ENCODE assay signal across 8 mouse cellular contexts in the genomic region with DNA sequence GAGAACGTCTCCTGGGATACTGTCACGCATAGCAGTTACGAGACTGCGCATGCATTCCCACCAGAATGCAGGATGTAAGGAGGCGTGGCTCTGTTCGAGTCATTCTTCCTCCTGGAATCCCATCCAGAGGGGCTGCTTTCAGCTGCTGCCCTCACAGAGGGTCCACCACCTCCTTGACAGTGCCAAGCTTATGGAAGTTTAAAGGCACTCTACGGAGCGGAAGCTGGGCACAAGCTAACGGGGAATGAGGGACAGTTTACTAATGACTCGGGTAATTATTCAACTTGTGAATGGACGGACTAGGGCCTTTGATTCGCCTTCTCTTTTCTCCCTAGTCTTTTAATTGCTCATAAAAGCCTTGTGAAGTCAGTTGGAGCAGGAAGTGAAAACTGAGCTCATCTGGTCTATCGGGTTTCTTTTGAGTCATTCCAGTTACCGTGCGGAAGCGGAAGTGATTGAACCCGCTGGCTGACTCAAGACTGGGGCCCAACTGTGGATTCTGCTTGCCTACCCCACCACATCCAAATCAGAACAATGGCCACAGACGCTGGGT.
DNase-seq lines count a peak whose midpoint lies in the region; ATAC-seq and TF ChIP-seq lines count a peak whose summit lies in the region.

No protein-coding gene starts in this region.

- peak; percentile 90 for ATAC-seq in common myeloid progenitor, adult 5-6 weeks (replicated peaks; ENCODE audit: low read depth, poor library complexity, severe bottlenecking)
- no peak for ATAC-seq in heart, embryonic 16.5 days (replicated peaks; ENCODE audit: extremely low read depth, insufficient read depth, low FRiP score)
- no peak for ATAC-seq in limb, embryonic 14.5 days (ENCODE audit: low FRiP score, low read depth)

- H3K9ac ChIP-seq in heart, embryonic 16.5 days (ENCODE audit: low read length): peak overlapping the region; percentile 3; the same call in 1 of the 2 replicates
- peak overlapping the region; percentile 26; the same call in 1 of the 2 replicates for H3K9ac ChIP-seq in limb, embryonic 14.5 days (ENCODE audit: low read depth, low read length, severe bottlenecking)

- 52% methylated on average over 18 of the region's 18 CpGs for WGBS in heart, embryonic 16.5 days
- WGBS in limb, embryonic 14.5 days: 6% methylated on average over 18 of the region's 18 CpGs

- H3K4me3 ChIP-seq in heart, embryonic 16.5 days (ENCODE audit: low read length): peak overlapping the region; percentile 4; the same call in 1 of the 2 replicates
- H3K4me3 ChIP-seq in limb, embryonic 14.5 days (replicated peaks; ENCODE audit: low read length): peak overlapping the region; percentile 27

- no peaks in the 10 kb centered on the region for H3K9me3 ChIP-seq in heart, embryonic 16.5 days (replicated peaks; ENCODE audit: control insufficient read depth, low read length)
- no peaks in the 10 kb centered on the region for H3K9me3 ChIP-seq in limb, embryonic 14.5 days (ENCODE audit: control insufficient read depth, low read length)

- no peaks in the 10 kb centered on the region for H3K36me3 ChIP-seq in heart, embryonic 16.5 days (ENCODE audit: control insufficient read depth, insufficient read depth)
- no peaks in the 10 kb centered on the region for H3K36me3 ChIP-seq in limb, embryonic 14.5 days (ENCODE audit: control insufficient read depth, insufficient read depth, low read length)

- H3K4me2 ChIP-seq in heart, embryonic 16.5 days (ENCODE audit: low read depth, low read length): peak overlapping the region; percentile 49
- peak overlapping the region; percentile 53 for H3K4me2 ChIP-seq in limb, embryonic 14.5 days (replicated peaks; ENCODE audit: low read depth, low read length, severe bottlenecking)

- peak overlapping the region; percentile 60 for H3K27ac ChIP-seq in heart, embryonic 16.5 days (ENCODE audit: low read length)
- H3K27ac ChIP-seq in limb, embryonic 14.5 days (replicated peaks; ENCODE audit: low read depth, low read length): no peak overlapping the region

- TF ChIP-seq POLR2A in limb, embryonic 14.5 days (IDR thresholded peaks at IDR 0.05; ENCODE audit: borderline replicate concordance, extremely low read depth, insufficient read depth, insufficient read length): no peak

- peak; percentile 10 to 16 for DNase-seq in right cerebral cortex, adult 2 months (ENCODE audit: low spot score in 2 of 2)
- DNase-seq in right cerebral cortex, postnatal 14 days: no peak
- DNase-seq in limb, embryonic 14.5 days (ENCODE audit: low spot score): peak; percentile 53
- DNase-seq in naive thymus-derived CD4-positive, alpha-beta T cell, adult 2 months (ENCODE audit: low read depth): peak; percentile 57
- no peak for DNase-seq in ovary, postnatal 36 days (ENCODE audit: low spot score)
- DNase-seq in adrenal gland, adult 8-10 months: no peak

- no peaks in the 10 kb centered on the region for H3K27me3 ChIP-seq in heart, embryonic 16.5 days (ENCODE audit: control insufficient read depth, insufficient read depth, low read length)
- 0 out of 2 replicates have a peak, but pooled peaks cover 4% of the 10 kb centered on the region for H3K27me3 ChIP-seq in limb, embryonic 14.5 days (ENCODE audit: control insufficient read depth, insufficient read depth, low read length)

- peaks cover 10% of the 10 kb centered on the region for H3K4me1 ChIP-seq in heart, embryonic 16.5 days (ENCODE audit: control insufficient read depth, insufficient read depth, low read length)
- peaks cover 16% of the 10 kb centered on the region for H3K4me1 ChIP-seq in limb, embryonic 14.5 days (ENCODE audit: control insufficient read depth, insufficient read depth, low read length)

Comparison
In these comparisons a context has a peak if more than half of its experiments do, and no peak if none do; other contexts are left out.
1. DNase-seq: peak in right cerebral cortex, adult 2 months (2 of 2), limb, embryonic 14.5 days (single experiment) and naive thymus-derived CD4-positive, alpha-beta T cell, adult 2 months (single experiment); none in right cerebral cortex, postnatal 14 days (single experiment), ovary, postnatal 36 days (single experiment) and adrenal gland, adult 8-10 months (single experiment).